Mouse (Mus musculus): ENCODE measurements around the gene Cotl1. TPM values are rescaled to one million over a fixed set of nuclear protein-coding genes. Genes with fewer than 3 reads are reported as not detected.

Cotl1 gene
- polyA plus RNA-seq, 2 experiments, result 147 to 212 TPM

GRCm38 (mm10) chr8:119812650-119813431, 27.5 kb downstream of the Cotl1 start:
- no peak for TF ChIP-seq POLR2A (IDR thresholded peaks at IDR 0.05; ENCODE audit: borderline replicate concordance, extremely low read depth, insufficient read depth, insufficient read length)
- Histone ChIP-seq H3K27me3 (ENCODE audit: control insufficient read depth, insufficient read depth, low read length) (no peaks in the 10 kb centered on the region), H3K36me3 (ENCODE audit: control insufficient read depth, insufficient read depth, low read length) (0 out of 2 replicates have a peak, but pooled peaks cover 3% of the 10 kb centered on the region), H3K27ac (replicated peaks; ENCODE audit: low read depth, low read length) (no peak overlapping the region), H3K9me3 (ENCODE audit: control insufficient read depth, low read length) (no peaks in the 10 kb centered on the region), H3K4me2 (replicated peaks; ENCODE audit: low read depth, low read length, severe bottlenecking) (no peak overlapping the region), H3K4me3 (replicated peaks; ENCODE audit: low read length) (no peak overlapping the region), H3K9ac (ENCODE audit: low read depth, low read length, severe bottlenecking) (no peak overlapping the region), H3K4me1 (ENCODE audit: control insufficient read depth, insufficient read depth, low read length) (peaks cover 7% of the 10 kb centered on the region; the same call in 1 of the 2 replicates)
- DNase-seq (ENCODE audit: low spot score) (no peak), ATAC-seq (ENCODE audit: low FRiP score, low read depth) (no peak)
- 81% methylated on average over 12 of the region's 12 CpGs for WGBS

- ATAC-seq (ENCODE audit: low FRiP score, low read depth) (no peak), DNase-seq (ENCODE audit: low spot score) (no peak)
- H3K27me3 ChIP-seq (ENCODE audit: control insufficient read depth, insufficient read depth, low read length), result no peaks in the 10 kb centered on the region
- peaks cover 7% of the 10 kb centered on the region; the same call in 1 of the 2 replicates for H3K4me1 ChIP-seq (ENCODE audit: control insufficient read depth, insufficient read depth, low read length)
- no peak overlapping the region for H3K4me2 ChIP-seq (replicated peaks; ENCODE audit: low read depth, low read length, severe bottlenecking)
- no peak overlapping the region for H3K9ac ChIP-seq (ENCODE audit: low read depth, low read length, severe bottlenecking)
- H3K9me3 ChIP-seq (ENCODE audit: control insufficient read depth, low read length), result no peaks in the 10 kb centered on the region
- TF ChIP-seq POLR2A (IDR thresholded peaks at IDR 0.05; ENCODE audit: borderline replicate concordance, extremely low read depth, insufficient read depth, insufficient read length), result no peak
- no peak overlapping the region for H3K27ac ChIP-seq (replicated peaks; ENCODE audit: low read depth, low read length)
- no peak overlapping the region for H3K4me3 ChIP-seq (replicated peaks; ENCODE audit: low read length)
- WGBS, result 65% methylated on average over 6 of the region's 6 CpGs
- H3K36me3 ChIP-seq (ENCODE audit: control insufficient read depth, insufficient read depth, low read length), result 0 out of 2 replicates have a peak, but pooled peaks cover 3% of the 10 kb centered on the region
These were observed 28.4 kb downstream of the Cotl1 start for GRCm38 (mm10) chr8:119811925-119812324.

DNA sequence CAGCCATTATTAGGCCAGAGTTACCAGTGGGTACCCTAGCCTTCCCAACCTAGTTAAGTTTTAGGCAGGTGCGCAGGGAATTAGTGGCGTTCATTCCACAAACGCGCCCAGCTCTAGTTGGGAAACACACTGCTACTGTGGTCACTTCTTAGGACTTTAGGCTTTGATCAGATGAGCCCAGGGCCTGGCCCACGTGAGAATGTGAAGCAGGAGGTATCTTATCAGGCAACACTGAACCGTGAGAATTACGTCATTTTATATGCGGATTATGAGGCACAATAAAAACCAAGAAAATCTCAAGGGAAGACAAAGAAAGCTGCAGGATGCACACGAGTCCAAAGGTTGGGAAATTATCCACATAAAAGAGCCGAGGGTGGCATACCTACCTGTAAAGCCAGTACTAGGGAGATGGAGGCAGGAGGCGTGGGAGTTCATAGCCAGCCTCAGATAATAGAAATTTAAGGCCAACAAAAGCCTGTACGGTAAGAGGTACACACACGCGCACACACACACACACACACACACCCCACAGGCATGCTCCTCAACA, 29.3 kb downstream of the Cotl1 start:
- no peak overlapping the region for H3K4me2 ChIP-seq (replicated peaks; ENCODE audit: low read depth, low read length, severe bottlenecking)
- H3K9ac ChIP-seq (ENCODE audit: low read depth, low read length, severe bottlenecking), result no peak overlapping the region
- TF ChIP-seq POLR2A (IDR thresholded peaks at IDR 0.05; ENCODE audit: borderline replicate concordance, extremely low read depth, insufficient read depth, insufficient read length), result no peak
- H3K9me3 ChIP-seq (ENCODE audit: control insufficient read depth, low read length), result no peaks in the 10 kb centered on the region
- no peak for ATAC-seq (ENCODE audit: low FRiP score, low read depth)
- H3K4me1 ChIP-seq (ENCODE audit: control insufficient read depth, insufficient read depth, low read length), result peaks cover 7% of the 10 kb centered on the region; the same call in 1 of the 2 replicates
- H3K4me3 ChIP-seq (replicated peaks; ENCODE audit: low read length), result no peak overlapping the region
- 0 out of 2 replicates have a peak, but pooled peaks cover 3% of the 10 kb centered on the region for H3K36me3 ChIP-seq (ENCODE audit: control insufficient read depth, insufficient read depth, low read length)
- H3K27me3 ChIP-seq (ENCODE audit: control insufficient read depth, insufficient read depth, low read length), result no peaks in the 10 kb centered on the region
- H3K27ac ChIP-seq (replicated peaks; ENCODE audit: low read depth, low read length), result no peak overlapping the region
- WGBS, result 82% methylated on average over 14 of the region's 14 CpGs
- no peak for DNase-seq (ENCODE audit: low spot score)

DNA sequence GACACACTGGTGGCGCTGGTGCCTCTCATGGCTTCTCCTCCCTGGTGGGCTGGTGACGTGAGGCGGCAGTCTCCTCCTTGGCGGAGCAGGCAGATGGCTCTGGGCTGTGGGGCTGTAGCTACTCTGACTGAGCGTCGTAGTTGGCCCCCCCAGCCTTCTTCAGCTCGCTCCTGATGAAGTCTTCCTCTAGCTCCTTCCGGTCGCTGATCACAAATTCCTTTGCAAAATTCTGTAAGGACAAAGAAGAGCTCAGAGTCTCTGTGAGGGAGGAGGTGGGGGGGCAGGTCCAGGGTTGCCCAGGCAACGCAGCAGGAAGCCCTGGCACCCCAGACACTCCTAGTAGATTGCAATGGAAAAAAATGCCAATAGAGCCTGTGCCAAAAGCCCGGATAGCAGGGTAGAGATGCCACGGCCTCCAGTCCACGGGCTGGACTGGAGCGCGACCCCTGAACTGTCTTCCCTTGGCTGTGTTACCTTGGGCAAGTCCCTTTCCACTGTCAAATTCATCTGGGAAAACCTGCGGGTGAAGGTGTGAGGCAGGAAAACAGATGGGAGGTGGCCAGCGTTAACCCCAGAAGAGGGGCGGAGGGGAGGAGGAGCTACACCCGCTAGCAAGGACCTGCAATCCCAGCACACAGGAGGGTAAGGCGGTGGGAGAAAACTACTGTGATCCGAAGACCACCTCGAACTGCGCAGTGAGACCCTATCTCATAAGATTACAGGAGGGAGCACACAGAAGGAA, 30.0 kb downstream of the Cotl1 start:
- Histone ChIP-seq H3K4me2 (replicated peaks; ENCODE audit: low read depth, low read length, severe bottlenecking) (no peak overlapping the region), H3K36me3 (ENCODE audit: control insufficient read depth, insufficient read depth, low read length) (0 out of 2 replicates have a peak, but pooled peaks cover 3% of the 10 kb centered on the region), H3K27me3 (ENCODE audit: control insufficient read depth, insufficient read depth, low read length) (no peaks in the 10 kb centered on the region), H3K4me1 (ENCODE audit: control insufficient read depth, insufficient read depth, low read length) (peaks cover 7% of the 10 kb centered on the region; the same call in 1 of the 2 replicates), H3K9ac (ENCODE audit: low read depth, low read length, severe bottlenecking) (no peak overlapping the region), H3K4me3 (replicated peaks; ENCODE audit: low read length) (no peak overlapping the region), H3K9me3 (ENCODE audit: control insufficient read depth, low read length) (no peaks in the 10 kb centered on the region), H3K27ac (replicated peaks; ENCODE audit: low read depth, low read length) (no peak overlapping the region)
- DNase-seq (ENCODE audit: low spot score) (no peak), ATAC-seq (ENCODE audit: low FRiP score, low read depth) (no peak)
- no peak for TF ChIP-seq POLR2A (IDR thresholded peaks at IDR 0.05; ENCODE audit: borderline replicate concordance, extremely low read depth, insufficient read depth, insufficient read length)
- 84% methylated on average over 20 of the region's 23 CpGs for WGBS

- peaks cover 7% of the 10 kb centered on the region; the same call in 1 of the 2 replicates for H3K4me1 ChIP-seq (ENCODE audit: control insufficient read depth, insufficient read depth, low read length)
- ATAC-seq (ENCODE audit: low FRiP score, low read depth) (no peak), DNase-seq (ENCODE audit: low spot score) (no peak)
- no peak for TF ChIP-seq POLR2A (IDR thresholded peaks at IDR 0.05; ENCODE audit: borderline replicate concordance, extremely low read depth, insufficient read depth, insufficient read length)
- WGBS, result 93% methylated on average over 9 of the region's 9 CpGs
- no peaks in the 10 kb centered on the region for H3K9me3 ChIP-seq (ENCODE audit: control insufficient read depth, low read length)
- no peak overlapping the region for H3K27ac ChIP-seq (replicated peaks; ENCODE audit: low read depth, low read length)
- H3K36me3 ChIP-seq (ENCODE audit: control insufficient read depth, insufficient read depth, low read length), result 0 out of 2 replicates have a peak, but pooled peaks cover 3% of the 10 kb centered on the region
- no peak overlapping the region for H3K9ac ChIP-seq (ENCODE audit: low read depth, low read length, severe bottlenecking)
- H3K4me3 ChIP-seq (replicated peaks; ENCODE audit: low read length), result no peak overlapping the region
- H3K4me2 ChIP-seq (replicated peaks; ENCODE audit: low read depth, low read length, severe bottlenecking), result no peak overlapping the region
- H3K27me3 ChIP-seq (ENCODE audit: control insufficient read depth, insufficient read depth, low read length), result no peaks in the 10 kb centered on the region
These were observed 30.7 kb downstream of the Cotl1 start for GRCm38 (mm10) chr8:119809620-119810019.

Data from limb, embryonic 14.5 days (tissue).